8 mouse cellular contexts compared by ENCODE assay signal in genomic region chr2:4881350-4882248, GRCm38 (mm10). TPM values are rescaled to one million over a fixed set of nuclear protein-coding genes. Genes with fewer than 3 reads are reported as not detected.
A peak's percentile ranks its signal among the peaks of the same experiment; 100 is the strongest.
DNase-seq lines count a peak whose midpoint lies in the region; ATAC-seq and TF ChIP-seq lines count a peak whose summit lies in the region.

Gene Sephs1 (plus strand): TSS chr2:4881564.

- H3K36me3 ChIP-seq in MEL (ENCODE audit: control insufficient read depth in 1 of 2, insufficient read depth in 2 of 2, low read length in 2 of 2), result peaks cover 4 to 11% of the 10 kb centered on the region in 2 experiments; a peak in 3 of 4 replicates
- peaks cover 9% of the 10 kb centered on the region for H3K36me3 ChIP-seq in forebrain, postnatal 0 days (ENCODE audit: insufficient read depth)
- H3K36me3 ChIP-seq in neural tube, embryonic 15.5 days, result peaks cover 9% of the 10 kb centered on the region

- peak; percentile 79 for ATAC-seq in forebrain, postnatal 0 days
- peak; percentile 90 for ATAC-seq in neural tube, embryonic 15.5 days (ENCODE audit: low FRiP score)

- H3K27ac ChIP-seq in MEL (ENCODE audit: control insufficient read depth, low read depth, low read length), result peak within 1 kb of the TSS; percentile 70
- peak within 1 kb of the TSS; percentile 99 for H3K27ac ChIP-seq in forebrain, postnatal 0 days (ENCODE audit: low read depth, low read length)
- H3K27ac ChIP-seq in layer of hippocampus, adult 2 months, result peak within 1 kb of the TSS; percentile 98
- H3K27ac ChIP-seq in neural tube, embryonic 15.5 days (replicated peaks), result peak within 1 kb of the TSS; percentile 100

- no peak for TF ChIP-seq EP300 in MEL (IDR thresholded peaks at IDR 0.05; ENCODE audit: low read depth in 1 of 2, low read length in 2 of 2)

- peak; percentile 86 for DNase-seq in MEL (ENCODE audit: low read depth, low spot score)
- DNase-seq in cerebellum, adult 18-20 months, result peak; percentile 84 to 91
- peak; percentile 92 for DNase-seq in forebrain, postnatal 0 days
- peak; percentile 83 to 88 for DNase-seq in heart, postnatal 36 days
- peak; percentile 74 to 78 for DNase-seq in layer of hippocampus, adult 2 months (ENCODE audit: low spot score in 2 of 2)
- peak; percentile 73 for DNase-seq in lung, adult 2 months
- DNase-seq in testis, postnatal 10 days (ENCODE audit: low spot score), result peak; percentile 90

- H3K4me3 ChIP-seq in MEL (ENCODE audit: control insufficient read depth in 1 of 2, insufficient read depth in 1 of 2, low read depth in 2 of 2, low read length in 2 of 2), result peak within 1 kb of the TSS; percentile 90 to 95
- peak within 1 kb of the TSS; percentile 93 for H3K4me3 ChIP-seq in forebrain, postnatal 0 days (ENCODE audit: low read depth, low read length)
- H3K4me3 ChIP-seq in layer of hippocampus, adult 2 months, result peak within 1 kb of the TSS; percentile 78
- peak within 1 kb of the TSS; percentile 73 for H3K4me3 ChIP-seq in lung, adult 2 months (replicated peaks; ENCODE audit: extremely low read depth, low read depth, low read length)
- peak within 1 kb of the TSS; percentile 96 for H3K4me3 ChIP-seq in neural tube, embryonic 15.5 days (replicated peaks)

- H3K27me3 ChIP-seq in MEL (ENCODE audit: control insufficient read depth in 1 of 2, insufficient read depth in 2 of 2, low read length in 2 of 2), result no peaks in the 10 kb centered on the region
- no peaks in the 10 kb centered on the region for H3K27me3 ChIP-seq in forebrain, postnatal 0 days (ENCODE audit: insufficient read depth, low read length)
- H3K27me3 ChIP-seq in neural tube, embryonic 15.5 days (replicated peaks), result no peaks in the 10 kb centered on the region

- TF ChIP-seq CTCF in MEL (IDR thresholded peaks at IDR 0.05 in 2 of 3, conservative IDR thresholded peaks at IDR 0.05 in 1 of 3; ENCODE audit: control insufficient read depth in 1 of 3, insufficient read depth in 1 of 3, low read depth in 2 of 3, low read length in 3 of 3, poor library complexity in 1 of 3, severe bottlenecking in 1 of 3), result no peak; a peak in 1 of 6 replicates
- no peak for TF ChIP-seq CTCF in forebrain, postnatal 0 days (IDR thresholded peaks at IDR 0.05; ENCODE audit: low read depth)
- TF ChIP-seq CTCF in layer of hippocampus, adult 2 months (conservative IDR thresholded peaks at IDR 0.05), result no peak
- TF ChIP-seq CTCF in lung, adult 2 months (IDR thresholded peaks at IDR 0.05; ENCODE audit: insufficient read depth, low read length), result no peak

- peak; percentile 49 to 71; a peak in 3 of 4 replicates for TF ChIP-seq POLR2A in MEL (IDR thresholded peaks at IDR 0.05; ENCODE audit: control insufficient read depth in 1 of 2, insufficient read depth in 1 of 2, low read depth in 1 of 2, low read length in 2 of 2, poor library complexity in 1 of 2)
- TF ChIP-seq POLR2A in lung, adult 2 months (IDR thresholded peaks at IDR 0.05; ENCODE audit: borderline replicate concordance, extremely low read depth, low read depth, low read length), result no peak

- peak within 1 kb of the TSS; percentile 84 for H3K4me2 ChIP-seq in forebrain, postnatal 0 days (ENCODE audit: low read depth)
- H3K4me2 ChIP-seq in neural tube, embryonic 15.5 days, result peak within 1 kb of the TSS; percentile 69

- peak within 1 kb of the TSS; percentile 96 for H3K9ac ChIP-seq in MEL (ENCODE audit: control insufficient read depth, low read depth, low read length, poor library complexity, severe bottlenecking)
- H3K9ac ChIP-seq in forebrain, postnatal 0 days, result peak within 1 kb of the TSS; percentile 97
- H3K9ac ChIP-seq in neural tube, embryonic 15.5 days (replicated peaks), result peak within 1 kb of the TSS; percentile 99

- H3K79me2 ChIP-seq in MEL (ENCODE audit: control insufficient read depth, insufficient read depth, low read length, poor library complexity), result peaks cover 34% of the 10 kb centered on the region

- no peaks in the 10 kb centered on the region for H3K9me3 ChIP-seq in MEL (replicated peaks; ENCODE audit: insufficient read depth, low read length)
- no peaks in the 10 kb centered on the region for H3K9me3 ChIP-seq in forebrain, postnatal 0 days (ENCODE audit: low read length)
- no peaks in the 10 kb centered on the region for H3K9me3 ChIP-seq in neural tube, embryonic 15.5 days (replicated peaks)

- H3K4me1 ChIP-seq in MEL (ENCODE audit: control insufficient read depth in 1 of 2, insufficient read depth in 2 of 2, low read length in 2 of 2), result peaks cover 3 to 10% of the 10 kb centered on the region in 2 experiments; a peak in 3 of 4 replicates
- H3K4me1 ChIP-seq in forebrain, postnatal 0 days (ENCODE audit: insufficient read depth), result peaks cover 4% of the 10 kb centered on the region
- H3K4me1 ChIP-seq in lung, adult 2 months (ENCODE audit: control insufficient read depth, insufficient read depth, low read length), result no peaks in the 10 kb centered on the region
- H3K4me1 ChIP-seq in neural tube, embryonic 15.5 days, result peaks cover 35% of the 10 kb centered on the region

- TF ChIP-seq RAD21 in MEL (IDR thresholded peaks at IDR 0.05; ENCODE audit: low read depth, low read length), result no peak

- intact Hi-C loops in heart, postnatal 36 days (cut with DNase I), result loop anchor here (2.0 to 5.0 kb wide), 2 partner anchors 35 to 164 kb away; partner anchors contain the start of gene Bend7

- WGBS in forebrain, postnatal 0 days, result under 1% methylated on average over 48 of the region's 115 CpGs
- WGBS in lung, adult 2 months, result under 1% methylated on average over 97 of the region's 115 CpGs
- WGBS in neural tube, embryonic 15.5 days, result under 1% methylated on average over 90 of the region's 115 CpGs

TF ChIP-seq in MEL, 35 proteins besides CTCF, POLR2A, EP300 and RAD21 (continues in another document):
- TF ChIP-seq NRF1 (IDR thresholded peaks at IDR 0.05; ENCODE audit: insufficient read depth, low read depth, low read length, poor library complexity, severe bottlenecking) (peak; percentile 55), UBTF (IDR thresholded peaks at IDR 0.05; ENCODE audit: borderline replicate concordance, insufficient read depth, low read depth, low read length) (no peak), TBP (IDR thresholded peaks at IDR 0.05; ENCODE audit: low read depth, low read length) (no peak), MEF2A (IDR thresholded peaks at IDR 0.05; ENCODE audit: extremely low read depth, insufficient replicate concordance, low read depth, low read length, poor library complexity, severe bottlenecking) (no peak), ETS1 (IDR thresholded peaks at IDR 0.05; ENCODE audit: low read depth, low read length) (no peak), ELF1 (IDR thresholded peaks at IDR 0.05; ENCODE audit: low read depth, low read length) (no peak), HCFC1 (IDR thresholded peaks at IDR 0.05; ENCODE audit: low read depth, low read length) (peak; percentile 81), NELFE (IDR thresholded peaks at IDR 0.05; ENCODE audit: low read depth, low read length) (peak; percentile 38), MYB (IDR thresholded peaks at IDR 0.05; ENCODE audit: low read depth, low read length) (no peak), CHD2 (IDR thresholded peaks at IDR 0.05; ENCODE audit: low read length) (no peak), GABPA (IDR thresholded peaks at IDR 0.05; ENCODE audit: low read depth, low read length) (no peak), TAL1 (IDR thresholded peaks at IDR 0.05; ENCODE audit: low read length) (no peak), E2F4 (IDR thresholded peaks at IDR 0.05; ENCODE audit: borderline replicate concordance, low read depth, low read length) (no peak), SIN3A (IDR thresholded peaks at IDR 0.05; ENCODE audit: low read length) (peak; percentile 45; the same call in 1 of the 2 replicates), CHD1 (IDR thresholded peaks at IDR 0.05; ENCODE audit: low read depth, low read length) (no peak), MAZ (IDR thresholded peaks at IDR 0.05; ENCODE audit: low read depth, low read length) (peak; percentile 88; the same call in 1 of the 2 replicates), SMC3 (IDR thresholded peaks at IDR 0.05; ENCODE audit: low read depth, low read length) (no peak), MXI1 (IDR thresholded peaks at IDR 0.05; ENCODE audit: low read depth, low read length) (peak; percentile 54; the same call in 1 of the 2 replicates), MAX (IDR thresholded peaks at IDR 0.05; ENCODE audit: low read length) (peak; percentile 39; the same call in 1 of the 2 replicates), USF2 (IDR thresholded peaks at IDR 0.05; ENCODE audit: borderline replicate concordance in 1 of 2, insufficient read depth in 1 of 2, low read depth in 1 of 2, low read length in 2 of 2) (no peak), ZKSCAN1 (IDR thresholded peaks at IDR 0.05; ENCODE audit: low read depth, low read length) (no peak), KAT2A (conservative IDR thresholded peaks at IDR 0.05; ENCODE audit: low read depth, low read length) (no peak; the same call in 1 of the 2 replicates), ZNF384 (IDR thresholded peaks at IDR 0.05; ENCODE audit: low read depth, low read length) (peak; percentile 91), POLR2AphosphoS5 (IDR thresholded peaks at IDR 0.05; ENCODE audit: borderline replicate concordance, low read depth, low read length) (no peak), MAFK (IDR thresholded peaks at IDR 0.05; ENCODE audit: borderline replicate concordance, low read depth, low read length) (no peak), RCOR1 (IDR thresholded peaks at IDR 0.05; ENCODE audit: low read depth, low read length) (0 out of 2 replicates have a peak, but pooled peaks have one; percentile 21), JUND (IDR thresholded peaks at IDR 0.05; ENCODE audit: low read depth, low read length) (no peak), GATA1 (IDR thresholded peaks at IDR 0.05; ENCODE audit: low read depth, low read length) (no peak), ZMIZ1 (IDR thresholded peaks at IDR 0.05; ENCODE audit: low read depth, low read length) (0 out of 2 replicates have a peak, but pooled peaks have one; percentile 50), MYC (IDR thresholded peaks at IDR 0.05; ENCODE audit: low read depth, low read length) (no peak), ZC3H11A (IDR thresholded peaks at IDR 0.05; ENCODE audit: low read depth, low read length) (no peak), USF1 (IDR thresholded peaks at IDR 0.05; ENCODE audit: low read depth, low read length) (no peak)

RNA-seq across cellular contexts. Expression of gene Sephs1, which starts in this region (rescaled TPM):
- 36.9 and 37.1 TPM in 2 replicates for total RNA-seq in MEL (2012; rRNA removed)
- polyA plus RNA-seq in MEL (2012; ENCODE audit: insufficient read depth in 1 of 2, insufficient read length in 2 of 2, low read depth in 1 of 2, low replicate concordance in 2 of 2, missing spikeins in 1 of 2), result 10 to 100 TPM in 1 of 2 experiments, not detected in 1; 40.4 TPM
- total RNA-seq in forebrain, postnatal 0 days (2014; rRNA removed), result 62.0 and 78.4 TPM in 2 replicates
- 35.3 and 40.2 TPM in 2 replicates for polyA plus RNA-seq in forebrain, postnatal 0 days (2015; fragmentation: Nextera tagmentation; extraction: Ambion mirVana)
- total RNA-seq in heart, postnatal 36 days (2021), result 10 to 100 TPM; 13.7 to 16.1 TPM
- 10 to 100 TPM; 19.7 to 21.5 TPM for total RNA-seq in layer of hippocampus, adult 2 months (2021)
- polyA plus RNA-seq in lung, adult 2 months (2012; rRNA removed), result 14.5 and 19.0 TPM in 2 replicates
- 43.8 and 48.0 TPM in 2 replicates for polyA plus RNA-seq in neural tube, embryonic 15.5 days (2015; fragmentation: Nextera tagmentation; extraction: Ambion mirVana)

Comparison
In these comparisons a context has a peak if more than half of its experiments do, and no peak if none do; other contexts are left out.
1. Peak in every context shown above with its lines: DNase-seq, ATAC-seq, H3K4me3 ChIP-seq and H3K27ac ChIP-seq.